Mouse (Mus musculus) cerebellum, postnatal 4 days (tissue): Measurements from ENCODE around the gene Fign.
A peak's percentile ranks its signal among the peaks of the same experiment; 100 is the strongest.

Experiments used
- DNase-seq, 2 experiments: peaks; one replicate each; pipeline ENCODE4 v3.0.0; 2022; ENCODE audit warnings: low spot score in 2 of 2, mixed read lengths in 1 of 2

The Fign gene

DNA sequence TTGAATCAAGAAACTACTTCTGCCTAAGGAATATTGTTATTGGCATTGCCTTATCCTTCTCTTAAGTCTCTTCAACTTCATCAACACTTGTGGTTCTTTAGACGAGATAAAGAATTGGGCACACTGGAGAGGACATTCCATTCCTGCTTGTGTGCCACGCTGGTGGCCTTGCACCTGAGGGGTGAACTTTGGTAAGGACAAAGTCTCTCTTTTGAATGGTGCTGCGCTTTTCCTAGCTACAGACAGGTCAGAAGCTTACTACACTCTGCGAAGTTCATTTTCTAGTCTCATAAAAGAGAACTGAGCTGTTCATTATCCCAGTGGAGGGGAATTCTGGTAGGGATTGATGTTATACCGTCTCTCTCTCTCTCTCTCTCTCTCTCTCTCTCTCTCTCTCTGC is 38.4 kb downstream of the Fign start:
- DNase-seq = no peak

DNA sequence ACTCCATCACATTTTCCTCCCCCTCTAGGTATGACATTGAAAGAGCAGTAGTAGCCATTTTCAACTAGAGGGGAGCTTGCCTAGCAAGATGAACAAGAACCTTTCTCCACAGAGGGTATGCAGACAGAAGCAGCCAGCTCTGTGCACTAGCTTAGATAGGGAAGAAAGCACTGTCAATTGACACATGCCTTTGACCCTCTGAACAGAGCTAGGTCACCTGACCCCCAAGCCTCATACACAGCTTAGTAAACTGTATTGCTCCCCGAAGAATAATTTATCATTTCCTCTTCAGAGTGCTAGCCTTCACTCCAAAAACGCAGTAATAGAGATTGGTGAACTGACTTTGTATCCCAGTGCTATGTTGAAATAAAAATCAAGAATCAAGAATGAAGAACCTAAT is 49.7 kb downstream of the Fign start:
- no peak for DNase-seq

DNA sequence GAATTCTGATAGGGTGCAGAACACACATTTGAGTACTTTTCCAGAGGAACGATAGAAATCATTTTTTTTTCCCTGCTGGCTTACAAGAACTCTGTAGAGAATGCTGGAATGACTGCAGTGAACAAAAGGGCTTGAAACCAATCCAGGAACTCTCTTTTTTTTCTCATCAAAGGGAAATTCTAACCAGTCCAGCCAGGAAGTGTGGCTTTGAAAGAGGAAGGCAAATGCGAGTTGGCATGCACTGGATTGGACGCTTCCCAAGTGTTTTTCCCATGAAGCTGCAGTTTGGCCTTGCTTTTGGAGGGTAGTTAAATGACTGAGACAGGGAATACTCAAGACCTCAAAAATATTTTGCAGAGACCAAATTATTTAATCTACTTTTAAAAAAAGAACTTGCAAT is 54.7 kb downstream of the Fign start:
- peak in 1 of 2 experiments; percentile 18 for DNase-seq

DNA sequence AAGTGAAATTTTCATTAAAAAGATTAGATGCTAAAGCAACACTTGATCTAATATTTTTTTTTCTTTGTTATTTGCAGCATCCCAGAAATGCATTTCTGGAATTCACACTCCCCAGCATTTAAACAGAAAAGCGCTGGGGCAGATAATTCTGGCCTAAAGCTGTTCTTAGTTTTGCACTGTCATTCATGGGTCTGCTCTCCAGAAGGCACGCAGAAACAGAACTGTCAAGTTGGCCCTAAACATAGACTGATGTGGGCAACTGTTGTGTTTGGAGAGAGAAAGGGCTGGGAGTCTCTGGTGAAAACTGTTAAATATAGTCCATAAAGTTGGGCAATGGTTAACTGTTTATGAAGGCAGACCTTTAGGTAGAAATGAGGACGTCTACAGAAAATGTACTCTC is 62.4 kb downstream of the Fign start:
- no peak for DNase-seq

DNA sequence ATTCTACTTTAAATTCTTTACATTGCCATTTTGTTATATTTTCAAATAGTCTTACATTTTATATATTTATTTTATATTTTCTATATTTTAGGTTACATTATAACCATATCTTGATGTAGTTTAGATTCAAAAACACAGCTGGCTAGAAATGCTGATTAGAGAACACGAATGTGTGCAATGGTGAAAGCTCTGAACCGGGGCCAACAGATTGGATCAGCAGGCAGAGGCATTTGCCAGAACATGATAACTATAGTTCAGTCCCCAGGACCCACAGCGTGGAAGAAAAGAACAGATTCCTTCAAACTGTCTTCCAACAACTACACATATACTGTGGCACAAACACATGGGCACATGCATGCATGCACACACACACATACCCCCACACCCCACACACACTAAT is 64.0 kb downstream of the Fign start:
- no peak for DNase-seq

DNA sequence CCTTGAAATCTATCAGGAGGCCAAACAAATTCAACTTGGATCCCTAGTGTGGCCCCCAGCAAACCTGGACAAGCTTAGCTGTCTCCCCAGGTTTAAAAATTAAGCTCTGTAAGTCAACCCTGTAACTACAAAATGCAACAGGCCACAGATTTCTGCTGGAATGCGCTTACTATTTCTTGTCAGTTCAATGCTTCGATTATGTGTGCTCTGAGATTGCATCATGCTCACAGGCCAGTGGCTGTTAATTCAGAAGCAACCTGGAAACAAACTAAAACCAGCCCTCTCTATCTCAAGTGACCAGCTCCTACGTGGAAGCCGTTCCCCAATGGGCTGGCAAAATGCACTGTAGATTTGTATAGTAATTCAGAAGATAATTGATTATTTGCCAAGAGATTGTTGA is 71.9 kb downstream of the Fign start:
- DNase-seq = no peak

DNA sequence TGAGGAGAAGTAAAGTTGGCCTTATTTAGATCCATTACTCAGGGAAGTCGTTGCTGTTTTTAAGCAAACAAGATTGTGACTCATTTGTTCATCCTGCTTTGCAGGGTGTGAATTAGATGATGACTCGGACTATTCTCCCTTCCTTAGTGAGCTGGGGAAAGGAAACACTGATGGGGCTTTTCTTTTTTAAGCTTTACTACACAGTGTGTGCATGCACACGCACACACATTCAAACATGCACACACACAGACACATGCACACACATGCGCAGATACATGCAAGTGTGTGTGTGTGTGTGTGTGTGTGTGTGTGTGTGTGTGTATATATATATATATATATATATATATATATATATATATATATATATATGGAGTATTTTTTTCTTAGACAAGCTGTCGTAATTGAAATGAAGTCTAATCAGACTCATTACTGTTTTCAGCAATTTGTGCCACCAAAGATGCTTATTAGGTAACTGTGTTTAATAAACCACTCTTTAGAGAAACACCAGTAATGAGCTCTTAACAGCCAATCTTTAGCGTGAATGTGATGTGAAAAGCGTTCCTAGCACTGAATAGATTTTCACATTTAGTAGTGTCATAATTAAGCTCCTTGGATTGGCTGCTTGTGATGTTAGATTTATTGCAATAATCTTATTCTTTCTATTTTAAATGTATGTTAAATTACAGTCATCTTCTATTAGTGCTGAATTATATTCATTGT is 103.4 kb downstream of the Fign start:
- no peak for DNase-seq

DNA sequence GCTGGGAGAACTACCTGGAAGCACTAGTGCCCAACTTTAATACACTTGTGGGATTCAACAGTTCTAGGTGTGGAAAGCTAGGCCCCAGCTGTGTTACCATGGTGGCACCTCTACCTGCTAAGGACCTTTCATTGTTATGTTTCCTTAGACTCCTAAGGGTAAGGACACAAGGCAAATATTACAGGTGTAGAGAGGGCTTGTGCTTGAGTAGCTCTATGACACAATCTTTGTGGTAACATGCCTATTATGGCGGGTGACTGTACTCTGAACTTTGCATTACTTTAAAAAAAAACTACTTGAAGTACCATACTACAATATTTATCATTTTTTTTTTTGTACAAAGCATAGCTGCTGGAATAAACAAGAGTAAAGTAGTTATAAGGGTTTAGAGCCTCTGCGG is 112.4 kb downstream of the Fign start:
- no peak for DNase-seq

DNA sequence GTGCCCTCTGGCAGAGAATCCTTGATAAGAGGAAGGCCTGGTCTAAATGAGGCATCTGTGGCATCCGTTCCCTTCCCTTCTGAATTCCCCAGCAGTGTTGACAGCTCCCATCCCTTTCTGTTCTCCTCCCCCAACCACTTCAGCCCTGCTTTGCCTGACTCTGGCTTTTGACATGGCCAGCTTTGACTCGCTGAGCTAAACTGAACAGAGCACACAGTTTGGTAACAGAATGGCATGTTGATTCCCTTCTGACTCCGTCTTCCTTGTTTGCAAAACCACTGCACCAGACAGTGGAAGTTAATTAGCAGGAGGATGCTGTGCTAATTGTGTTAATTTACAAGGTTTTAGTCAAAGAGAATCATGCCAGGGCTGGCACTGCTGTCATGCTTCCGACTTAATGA is 115.5 kb downstream of the Fign start:
- no peak for DNase-seq

DNA sequence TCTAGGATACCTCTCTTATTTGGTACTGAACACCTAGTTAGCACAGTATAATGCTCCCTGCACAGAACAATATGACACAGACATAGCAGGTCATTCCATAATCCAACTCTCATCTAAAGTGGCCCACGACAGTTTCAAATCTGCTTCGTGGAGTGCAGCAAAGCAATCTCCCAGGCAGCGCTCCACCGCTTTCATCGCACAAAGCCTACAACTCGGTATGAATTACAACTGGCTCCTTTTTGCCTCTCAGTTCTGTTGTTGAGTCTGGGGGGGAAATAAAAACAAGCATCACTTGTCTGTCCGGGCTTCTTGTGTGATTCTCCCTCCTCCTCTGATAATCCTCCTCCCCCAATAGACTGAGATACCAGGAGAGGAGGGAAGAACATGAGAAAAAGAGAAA is 116.4 kb downstream of the Fign start:
- DNase-seq = no peak

DNA sequence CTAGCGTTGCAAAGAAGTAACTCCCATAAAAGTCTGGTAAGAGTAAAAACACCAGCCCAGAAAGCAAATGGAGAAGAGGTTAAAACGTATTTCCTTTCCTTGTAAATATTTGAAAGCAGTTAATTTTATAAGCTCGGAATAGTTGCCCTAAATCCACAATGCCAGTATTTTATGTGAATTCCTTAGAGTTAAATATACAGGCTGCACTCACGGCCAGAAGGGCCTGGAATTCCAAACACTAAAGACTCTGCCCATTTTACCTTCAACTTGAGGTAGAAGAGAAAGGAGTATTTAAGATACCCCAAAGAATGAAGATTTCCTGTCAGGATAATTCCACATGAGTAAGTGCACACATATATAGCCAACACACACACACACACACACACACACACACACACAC is 128.2 kb downstream of the Fign start:
- DNase-seq = no peak

DNA sequence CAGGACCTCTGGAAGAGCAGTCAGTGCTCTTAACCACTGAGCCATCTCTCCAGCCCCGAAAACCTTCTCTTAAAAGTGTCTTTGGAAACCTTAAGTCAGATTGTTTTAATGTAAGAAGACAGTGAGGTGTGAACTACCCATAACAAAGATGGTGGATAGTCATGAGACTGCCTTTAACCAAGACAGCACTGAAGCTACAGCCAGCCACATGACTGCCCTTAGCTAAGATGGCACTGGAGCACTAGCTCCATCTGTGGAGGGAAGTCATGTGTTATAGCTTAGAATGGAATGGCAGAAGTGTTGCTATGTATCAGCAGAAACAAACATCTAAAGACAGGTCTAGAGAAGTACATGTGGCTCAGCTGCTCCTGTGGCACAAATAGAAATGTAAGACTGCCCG is 166.8 kb downstream of the Fign start:
- DNase-seq = no peak

DNA sequence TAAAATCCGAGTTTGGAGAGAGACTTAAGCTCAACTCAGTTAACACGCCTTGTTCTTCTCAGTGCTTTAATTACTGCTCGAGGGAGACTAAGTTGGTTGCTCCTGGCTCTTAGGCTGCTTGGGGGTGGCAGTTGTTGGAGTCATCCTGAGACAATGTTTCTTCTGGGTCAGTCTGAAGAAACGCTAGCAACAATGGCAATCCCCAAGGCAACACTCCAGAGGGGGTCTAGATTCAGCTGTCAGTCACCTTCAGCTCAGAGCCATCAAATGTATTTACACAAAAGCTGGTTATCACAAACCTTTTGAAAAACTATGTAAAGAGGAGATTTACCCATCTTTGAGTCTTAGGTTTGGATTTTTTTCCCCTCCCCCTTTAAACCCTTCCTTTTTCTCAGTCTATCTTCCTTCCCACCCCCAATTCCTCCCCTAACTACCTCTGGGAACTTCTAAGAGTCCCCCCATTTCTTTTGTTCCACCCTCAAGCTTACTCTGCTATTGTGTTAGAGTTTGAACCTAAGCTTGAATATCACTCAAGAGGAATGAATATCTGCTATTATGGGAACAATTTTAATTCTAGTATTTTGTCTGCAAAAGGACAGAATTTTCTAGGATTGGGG is 171.2 kb downstream of the Fign start:
- DNase-seq = no peak

DNA sequence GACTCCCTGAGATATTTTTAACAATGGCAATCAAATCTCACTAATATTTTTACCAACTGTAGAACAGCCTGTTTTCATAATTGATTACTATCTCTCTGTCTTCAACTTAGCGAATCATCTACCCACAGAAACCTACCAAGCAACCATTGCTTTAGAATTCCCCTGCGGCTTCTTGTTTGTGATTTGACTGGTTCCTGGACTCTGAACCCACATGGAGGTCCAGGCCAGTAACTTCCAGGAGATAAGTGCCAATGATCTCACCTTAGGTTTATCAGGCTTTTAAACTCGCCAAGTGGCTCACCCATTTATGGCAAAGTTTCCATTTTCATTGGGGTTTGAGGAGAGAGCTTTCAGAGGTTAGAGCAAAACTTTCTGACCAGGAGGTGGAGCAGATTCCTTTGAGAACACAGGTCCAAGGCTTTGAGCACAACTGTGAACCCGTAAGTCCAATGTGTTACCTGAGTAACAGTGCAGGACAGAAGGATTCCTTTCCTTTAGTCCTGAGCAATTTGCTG is 172.1 kb downstream of the Fign start:
- DNase-seq = no peak
